Mouse (Mus musculus) adrenal gland (tissue): ENCODE results near the gene Pbld1.
"Not testable (repeated sequence)": the region's sequence is repeated elsewhere in the genome, so short reads cannot be mapped to it uniquely, and the experiment has no call there.

Source experiments
- intact Hi-C: fragments of 180-260 bp; cut with DNase I; formaldehyde crosslinking; loops from one replicate; pipeline ENCODE4 v1.15.1; 2025

Pbld1 gene

GRCm38 (mm10) chr10:63039867-63040628 is 19.9 kb upstream of the Pbld1 start:
- intact Hi-C loops = loop anchor here (10.0 kb wide), 1 partner anchor 75 kb away; no protein-coding TSS in a partner anchor

- intact Hi-C loops = loop anchor here (10.0 kb wide), 1 partner anchor 72 kb away; no protein-coding TSS in a partner anchor
These were observed 16.8 kb upstream of the Pbld1 start for GRCm38 (mm10) chr10:63043154-63043553.

- intact Hi-C loops = loop anchor here (10.0 kb wide), 1 partner anchor 67 kb away; no protein-coding TSS in a partner anchor
These were observed 12.2 kb upstream of the Pbld1 start for GRCm38 (mm10) chr10:63047751-63048150.

- intact Hi-C loops = loop anchor here (10.0 kb wide), 1 partner anchor 66 kb away; no protein-coding TSS in a partner anchor
These were observed 10.9 kb upstream of the Pbld1 start for GRCm38 (mm10) chr10:63049106-63049505.

- intact Hi-C loops = no loop called here
These were observed 8.7 kb upstream of the Pbld1 start for GRCm38 (mm10) chr10:63051267-63051666.

GRCm38 (mm10) chr10:63052011-63052410 is 8.0 kb upstream of the Pbld1 start:
- intact Hi-C loops = no loop called here

GRCm38 (mm10) chr10:63053007-63053406 is 7.0 kb upstream of the Pbld1 start:
- intact Hi-C loops = no loop called here

GRCm38 (mm10) chr10:63054071-63054470 is 5.9 kb upstream of the Pbld1 start:
- intact Hi-C loops = not testable (repeated sequence)

- intact Hi-C loops = no loop called here
These were observed 5.4 kb upstream of the Pbld1 start for GRCm38 (mm10) chr10:63054586-63054985.

- intact Hi-C loops = no loop called here
These were observed 2.8 kb upstream of the Pbld1 start for GRCm38 (mm10) chr10:63056966-63057750.

GRCm38 (mm10) chr10:63060406-63060805 is 444 bp downstream of the Pbld1 start:
- intact Hi-C loops = no loop called here

- intact Hi-C loops = no loop called here
These were observed 1.3 kb downstream of the Pbld1 start for GRCm38 (mm10) chr10:63061266-63061665.

- intact Hi-C loops = no loop called here
These were observed 2.7 kb downstream of the Pbld1 start for GRCm38 (mm10) chr10:63062696-63063095.

- intact Hi-C loops = no loop called here
These were observed 3.4 kb downstream of the Pbld1 start for GRCm38 (mm10) chr10:63063365-63063764.

- intact Hi-C loops = no loop called here
These were observed 4.6 kb downstream of the Pbld1 start for GRCm38 (mm10) chr10:63064516-63064915.

GRCm38 (mm10) chr10:63065561-63065960 is 5.6 kb downstream of the Pbld1 start:
- intact Hi-C loops = loop anchor here (5.0 kb wide), 1 partner anchor 78 kb away; no protein-coding TSS in a partner anchor

- intact Hi-C loops = loop anchor here (5.0 kb wide), 1 partner anchor 79 kb away; no protein-coding TSS in a partner anchor
These were observed 6.0 kb downstream of the Pbld1 start for GRCm38 (mm10) chr10:63065988-63066387.

GRCm38 (mm10) chr10:63086304-63086703 is 26.3 kb downstream of the Pbld1 start:
- intact Hi-C loops = no loop called here

GRCm38 (mm10) chr10:63089103-63089757 is 29.3 kb downstream of the Pbld1 start:
- intact Hi-C loops = no loop called here

- intact Hi-C loops = no loop called here
These were observed 30.0 kb downstream of the Pbld1 start for GRCm38 (mm10) chr10:63089758-63090571.

- intact Hi-C loops = no loop called here
These were observed 32.0 kb downstream of the Pbld1 start for GRCm38 (mm10) chr10:63091915-63092314.
